Mouse (Mus musculus) ovary, postnatal 10 days (tissue): Measurements from ENCODE around the gene Tchp.

Experiments used
- DNase-seq: peaks from one replicate; pipeline ENCODE4 v3.0.0; 2022; ENCODE audit warnings: low spot score

Gene Tchp

GRCm38 (mm10) chr5:114707265-114708068, at the start of gene Tchp:
Gene Tchp, plus strand, starts transcription at chr5:114707760.
- DNase-seq: peak; percentile 90

DNA sequence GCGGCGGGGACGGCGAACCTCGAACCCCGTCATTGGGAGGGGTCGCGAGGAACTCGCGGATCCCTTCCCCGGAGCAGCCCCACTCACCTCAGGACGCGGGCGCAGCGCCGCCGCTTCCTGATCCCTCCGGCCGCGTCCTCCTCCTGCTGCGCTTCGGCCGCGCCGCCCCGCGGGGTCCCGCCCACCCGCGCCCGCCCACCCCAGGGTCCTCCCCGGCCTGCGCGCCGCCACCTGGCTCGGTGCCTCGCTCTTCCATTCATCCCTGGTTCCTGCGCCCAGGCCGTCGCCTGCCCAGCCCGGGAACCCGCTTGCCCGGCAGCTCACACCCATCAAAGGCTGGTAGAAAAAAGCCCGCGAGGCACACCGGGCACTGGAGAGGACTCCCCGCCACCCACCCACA, 49.3 kb upstream of the Tchp start, which contains the start of gene Trpv4:
Gene Trpv4, minus strand, starts transcription at position 167 of the 400 bp plus-strand sequence.
- no peak for DNase-seq

DNA sequence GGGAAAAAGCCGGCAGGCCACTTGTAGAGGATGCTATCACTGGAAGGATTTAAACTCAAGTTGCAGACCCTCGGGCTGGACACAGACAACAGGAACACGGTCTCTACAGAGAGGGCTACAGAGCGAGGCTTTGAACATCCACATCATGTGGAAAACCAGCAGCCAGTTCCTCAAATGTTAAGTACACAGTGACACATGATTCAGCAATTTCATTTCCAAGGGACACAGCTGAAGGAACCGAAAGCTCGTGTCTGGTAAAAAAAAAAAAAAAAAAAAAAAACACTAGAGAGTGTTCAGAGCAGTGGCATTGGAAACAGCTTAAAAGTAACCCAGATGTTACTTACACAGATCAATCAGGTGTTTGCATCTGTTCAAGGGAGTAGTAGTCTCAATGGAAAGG, 46.5 kb upstream of the Tchp start:
- DNase-seq: no peak

- DNase-seq: no peak
Observed at GRCm38 (mm10) chr5:114664139-114664538, 43.4 kb upstream of the Tchp start.

- DNase-seq: no peak
Observed at GRCm38 (mm10) chr5:114664750-114665149, 42.8 kb upstream of the Tchp start.

DNA sequence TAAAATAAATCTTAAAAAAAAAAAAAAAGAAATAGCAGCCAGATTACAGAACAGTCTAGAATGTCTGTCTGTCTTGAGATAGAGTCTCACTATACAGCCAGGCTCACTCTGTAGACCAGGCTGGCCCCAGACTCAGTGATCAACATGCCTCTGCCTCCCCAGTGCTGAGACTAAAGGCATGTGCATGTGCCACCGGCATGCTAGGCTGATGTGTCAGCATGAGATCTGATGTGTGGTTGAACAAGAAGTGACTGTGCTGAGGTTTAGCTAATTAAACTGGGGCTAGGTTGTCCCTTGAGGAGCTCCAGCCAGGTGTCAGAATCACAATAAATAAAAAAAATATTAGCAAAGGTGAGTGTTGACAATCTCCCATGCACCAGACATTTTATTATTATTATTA, 40.9 kb upstream of the Tchp start:
- DNase-seq: no peak

DNA sequence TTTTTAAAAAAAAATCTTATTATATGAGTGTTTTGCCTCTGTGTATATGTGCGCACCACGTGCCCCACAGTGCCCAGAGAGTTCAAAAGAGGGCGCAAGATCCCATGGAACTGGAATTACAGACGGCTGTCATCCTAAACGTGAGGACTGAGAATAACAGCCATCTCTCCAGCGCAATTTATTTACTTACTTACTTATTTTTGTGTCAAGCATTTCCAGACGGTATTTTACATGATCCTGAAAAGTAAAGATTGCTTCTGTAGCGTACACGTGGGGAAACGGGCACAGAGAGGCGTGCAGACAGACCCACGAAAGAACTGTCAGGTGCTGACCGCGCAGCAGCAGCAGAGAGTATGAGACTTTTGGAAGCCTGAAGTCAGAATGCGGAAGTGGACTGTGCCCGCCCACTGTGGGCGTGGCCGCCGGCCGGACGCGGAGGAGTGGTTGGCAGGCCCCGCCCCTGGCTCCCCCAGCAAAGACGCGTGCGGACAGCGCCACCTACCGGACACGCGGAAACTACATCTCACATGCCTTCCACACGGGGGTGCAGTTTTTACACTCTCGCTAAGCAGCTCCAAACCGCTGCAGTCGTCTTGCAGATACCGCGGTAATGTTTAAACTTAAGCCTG, 40.2 kb upstream of the Tchp start:
- DNase-seq: peak; percentile 100

DNA sequence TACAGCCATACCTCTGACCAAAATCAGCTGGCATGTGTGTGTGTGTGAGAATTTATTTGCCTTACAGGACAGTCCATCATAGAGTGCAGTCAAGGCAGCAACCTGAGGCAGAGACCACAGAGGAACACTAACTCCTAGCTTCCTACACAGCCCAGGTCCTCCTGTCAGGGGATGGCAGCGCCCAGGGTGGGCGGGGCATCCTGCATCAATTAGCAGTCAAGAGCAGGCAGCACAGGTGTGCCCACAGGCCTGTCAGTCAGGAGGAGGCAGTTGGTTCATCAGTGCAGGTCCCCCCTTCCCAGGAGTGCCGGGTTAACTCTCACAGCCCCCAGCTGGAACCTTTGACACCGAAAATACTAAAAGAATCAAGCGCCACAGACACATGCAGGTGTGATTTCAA, 38.5 kb upstream of the Tchp start:
- no peak for DNase-seq

DNA sequence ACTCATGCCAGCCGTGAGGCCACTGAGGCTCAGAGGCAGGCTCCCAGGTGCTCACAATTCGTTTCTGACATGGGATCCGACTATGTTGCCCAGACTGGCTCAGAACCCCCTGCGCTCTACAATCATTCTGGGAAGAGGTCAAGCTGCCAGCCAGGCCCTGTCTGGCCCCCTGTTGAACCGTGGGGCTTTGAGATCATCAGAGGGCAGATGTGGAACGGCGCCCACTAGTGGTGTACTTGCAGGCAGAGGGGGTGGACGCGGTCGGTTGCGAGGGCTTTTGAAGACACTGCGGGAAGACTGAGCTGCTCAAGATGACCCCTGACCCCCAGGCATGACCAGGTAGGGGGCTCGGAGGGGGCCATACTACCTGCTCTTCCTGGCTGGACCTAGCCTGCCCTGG, 34.4 kb upstream of the Tchp start:
- no peak for DNase-seq

DNA sequence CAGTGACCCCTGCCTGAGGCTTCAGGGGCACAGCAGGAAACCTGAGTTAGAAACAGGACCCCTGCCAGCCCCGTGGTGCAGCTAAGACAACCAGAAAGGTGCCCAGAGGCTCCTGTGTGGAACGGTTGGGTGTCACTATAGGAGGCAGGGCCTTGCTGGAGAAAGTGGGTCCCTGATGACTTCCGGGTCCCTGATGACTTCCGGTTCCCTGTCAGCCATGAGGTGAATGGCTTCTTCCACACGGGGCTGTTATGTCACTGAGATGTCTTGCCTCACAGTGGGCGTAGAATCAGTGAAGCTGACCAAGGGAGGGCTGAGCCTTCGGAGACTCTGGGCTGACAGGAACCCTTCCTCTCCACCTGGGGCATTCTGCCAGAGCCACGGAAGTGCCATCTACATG, 33.0 kb upstream of the Tchp start:
- no peak for DNase-seq

GRCm38 (mm10) chr5:114679841-114680591, 27.5 kb upstream of the Tchp start:
- no peak for DNase-seq

DNA sequence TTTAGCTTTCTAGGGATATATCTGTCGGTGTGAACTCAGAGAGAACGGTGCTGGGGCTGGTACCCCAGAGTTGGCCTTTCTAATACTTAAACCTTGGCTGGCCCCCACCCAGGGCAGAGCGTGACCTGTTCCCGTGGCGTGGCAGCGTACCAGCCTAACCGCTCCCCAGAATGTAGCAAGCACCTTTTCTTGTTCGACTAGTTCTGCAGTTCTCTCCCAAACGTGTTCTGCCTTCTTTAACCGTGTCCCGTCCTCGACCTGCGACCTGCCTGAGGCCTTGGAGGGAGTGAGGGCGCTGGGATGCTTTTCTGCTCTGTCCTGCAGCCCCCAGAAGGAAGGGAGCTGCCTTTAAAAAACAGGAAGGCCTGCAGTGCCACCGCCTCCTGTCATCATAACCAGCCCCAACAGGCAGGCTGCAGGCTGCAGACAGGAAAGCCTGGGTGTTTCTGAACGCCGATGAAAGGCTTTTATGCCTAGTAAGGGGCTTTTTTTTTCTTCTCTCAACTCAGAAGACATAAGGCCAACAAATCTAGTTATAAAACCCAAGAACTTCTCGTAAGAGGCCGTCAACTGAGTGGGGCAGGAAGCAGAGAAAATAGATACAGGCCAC, 26.8 kb upstream of the Tchp start:
- no peak for DNase-seq

DNA sequence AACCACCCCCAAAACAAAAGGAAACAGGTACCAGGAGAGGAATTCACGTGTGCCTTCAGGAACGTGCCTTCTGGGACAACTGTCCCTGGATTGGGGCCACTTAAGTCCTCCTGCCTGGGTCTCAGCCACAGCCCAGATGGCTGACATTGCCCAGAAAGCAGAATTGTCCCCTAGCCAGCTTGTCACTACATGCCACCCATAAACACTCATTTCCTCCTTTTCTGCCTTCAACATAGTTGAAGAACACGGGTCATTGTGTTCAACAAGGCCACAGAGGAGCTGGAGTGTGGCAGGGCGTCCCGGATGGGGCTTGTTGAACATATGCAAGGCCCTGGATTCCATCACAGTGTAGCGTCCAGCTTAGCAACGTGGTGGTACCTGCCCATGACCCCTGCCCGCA, 25.8 kb upstream of the Tchp start:
- DNase-seq: no peak

GRCm38 (mm10) chr5:114685986-114686385, 21.6 kb upstream of the Tchp start:
- DNase-seq: no peak

- DNase-seq: no peak
Observed at GRCm38 (mm10) chr5:114686726-114687210, 20.8 kb upstream of the Tchp start.

DNA sequence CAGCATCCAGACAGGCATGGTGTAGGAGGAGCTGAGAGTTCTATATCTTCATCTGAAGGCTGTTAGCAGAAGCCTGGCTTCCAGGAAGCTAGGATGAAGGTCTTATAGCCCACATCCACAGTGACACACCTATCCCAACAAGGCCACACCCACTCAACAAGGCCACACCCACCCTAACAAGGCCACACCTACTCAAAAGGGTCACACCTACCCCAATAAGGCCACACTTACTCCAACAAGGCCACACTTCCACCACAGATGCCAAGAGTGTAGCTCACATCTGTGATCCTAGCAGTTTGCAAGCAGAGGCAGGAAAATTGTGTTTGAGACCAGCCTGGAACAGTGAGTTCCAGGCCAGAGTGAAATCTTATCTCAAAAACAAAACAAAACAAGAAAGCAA, 19.7 kb upstream of the Tchp start:
- no peak for DNase-seq

GRCm38 (mm10) chr5:114688703-114689102, 18.9 kb upstream of the Tchp start:
- DNase-seq: no peak

GRCm38 (mm10) chr5:114689700-114690366, 17.7 kb upstream of the Tchp start:
- no peak for DNase-seq

DNA sequence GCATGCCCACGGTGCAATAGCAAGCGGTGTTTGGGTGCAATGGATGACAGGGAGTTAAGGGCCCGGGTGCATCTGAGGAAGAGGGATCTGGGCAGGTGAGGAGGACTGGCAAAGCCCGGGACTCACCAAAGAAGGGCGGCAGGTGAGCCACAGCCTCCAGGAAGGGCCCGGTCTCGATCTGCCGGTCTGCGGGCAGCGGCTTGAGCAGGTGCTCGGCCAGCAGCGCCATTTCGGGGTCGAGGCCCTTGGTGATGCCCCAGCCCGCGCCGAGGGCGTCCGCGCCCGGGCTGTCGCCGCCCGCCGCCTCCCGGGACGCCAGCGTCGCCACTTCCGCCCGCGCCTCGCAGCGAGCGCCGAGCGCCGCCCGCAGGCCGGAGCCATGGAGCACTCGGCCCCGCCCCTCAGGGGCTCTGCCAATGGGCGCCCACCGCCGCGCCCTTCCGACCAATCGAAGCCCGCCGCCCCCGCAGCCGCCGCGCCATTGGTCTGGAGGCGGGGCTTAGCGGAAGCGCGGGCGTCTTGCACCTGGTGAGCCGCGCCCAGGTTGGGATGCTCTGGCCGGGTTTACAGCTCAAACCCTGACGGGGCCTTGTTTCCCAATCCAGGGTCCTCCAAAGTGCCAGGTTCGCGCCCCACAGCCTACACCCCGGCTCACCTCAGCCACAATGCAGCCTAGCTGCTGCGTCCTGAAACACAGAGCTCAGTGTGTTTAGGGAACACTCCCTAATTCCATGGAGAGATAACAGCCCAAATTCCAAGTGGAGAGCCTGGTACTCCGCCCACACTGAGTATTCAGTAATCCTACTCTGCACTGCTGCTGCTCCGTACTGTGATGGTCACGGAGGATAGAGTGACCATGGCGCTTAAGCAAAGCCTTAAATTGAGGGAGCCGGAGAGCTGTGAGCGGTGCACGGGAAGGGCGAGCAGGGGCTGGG, 16.7 kb upstream of the Tchp start, which contains the start of gene Gltp:
Gene Gltp, minus strand, starts transcription at position 352 of the 935 bp plus-strand sequence.
- peak; percentile 79 for DNase-seq

- DNase-seq: no peak
Observed at GRCm38 (mm10) chr5:114695775-114696174, 11.8 kb upstream of the Tchp start.

DNA sequence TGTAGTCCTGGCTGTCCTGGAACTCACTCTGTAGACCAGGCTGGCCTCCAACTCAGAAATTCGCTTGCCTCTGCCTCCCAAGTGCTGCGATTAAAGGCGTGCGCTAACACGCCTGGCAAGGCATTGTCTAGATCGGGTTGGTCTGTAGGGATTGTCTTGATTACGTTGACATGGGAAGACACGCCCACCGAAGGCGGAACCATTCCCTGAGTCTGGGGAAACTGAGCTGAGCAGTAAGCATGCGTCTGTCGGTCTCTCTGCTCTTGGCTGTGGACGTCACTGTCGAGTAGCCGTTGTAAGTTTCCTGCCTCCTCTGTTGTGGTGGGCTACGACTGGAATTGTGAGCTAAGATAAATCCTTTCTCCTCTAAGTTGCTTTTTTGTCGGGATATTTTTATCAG, 10.6 kb upstream of the Tchp start:
- no peak for DNase-seq
